8 mouse cellular contexts compared by ENCODE assay signal in genomic region chr13:75236424-75236823, GRCm38 (mm10).
DNase-seq lines count a peak whose midpoint lies in the region; ATAC-seq lines count a peak whose summit lies in the region.

No protein-coding gene starts in this region.

- no peak overlapping the region for H3K9ac ChIP-seq in limb, embryonic 12.5 days (replicated peaks)

- no peak overlapping the region for H3K4me2 ChIP-seq in limb, embryonic 12.5 days

- WGBS in limb, embryonic 12.5 days: 58% methylated on average over 2 of the region's 2 CpGs
- WGBS in limb, embryonic 10.5 days: 84% methylated on average over 2 of the region's 2 CpGs

- ATAC-seq in limb, embryonic 12.5 days (ENCODE audit: insufficient number of reproducible peaks, insufficient read depth, low FRiP score, low TSS enrichment, low read depth): peak; percentile 63; the same call in 1 of the 2 replicates
- ATAC-seq in common myeloid progenitor, adult 5-6 weeks (replicated peaks; ENCODE audit: low read depth, poor library complexity, severe bottlenecking): peak; percentile 98
- no peak for ATAC-seq in monocyte, adult 5-6 weeks (replicated peaks; ENCODE audit: insufficient number of reproducible peaks, low FRiP score, low TSS enrichment, poor library complexity, severe bottlenecking)

- no peaks in the 10 kb centered on the region for H3K9me3 ChIP-seq in limb, embryonic 12.5 days
- no peaks in the 10 kb centered on the region for H3K9me3 ChIP-seq in limb, embryonic 10.5 days (replicated peaks)

- no peaks in the 10 kb centered on the region for H3K4me1 ChIP-seq in limb, embryonic 12.5 days (replicated peaks)
- no peaks in the 10 kb centered on the region for H3K4me1 ChIP-seq in limb, embryonic 10.5 days

- no peak overlapping the region for H3K4me3 ChIP-seq in limb, embryonic 12.5 days (replicated peaks)
- H3K4me3 ChIP-seq in limb, embryonic 10.5 days: no peak overlapping the region

- H3K36me3 ChIP-seq in limb, embryonic 12.5 days: no peaks in the 10 kb centered on the region
- no peaks in the 10 kb centered on the region for H3K36me3 ChIP-seq in limb, embryonic 10.5 days

- no peak overlapping the region for H3K27ac ChIP-seq in limb, embryonic 12.5 days
- no peak overlapping the region for H3K27ac ChIP-seq in limb, embryonic 10.5 days

- DNase-seq in adrenal gland, postnatal 10 days: peak; percentile 19
- DNase-seq in adrenal gland, adult 8-10 months: no peak
- DNase-seq in limb, embryonic 10.5 days (ENCODE audit: low spot score): no peak
- peak; percentile 4 to 10 for DNase-seq in layer of hippocampus, adult 8-10 months (ENCODE audit: low spot score in 2 of 2)
- DNase-seq in thymus, postnatal 36 days: no peak

- no peaks in the 10 kb centered on the region for H3K27me3 ChIP-seq in limb, embryonic 12.5 days
- H3K27me3 ChIP-seq in limb, embryonic 10.5 days (ENCODE audit: low read depth, poor library complexity, severe bottlenecking): no peaks in the 10 kb centered on the region

Comparison
In these comparisons a context has a peak if more than half of its experiments do, and no peak if none do; other contexts are left out.
1. DNase-seq: peak in adrenal gland, postnatal 10 days (single experiment) and layer of hippocampus, adult 8-10 months (2 of 2); none in adrenal gland, adult 8-10 months (single experiment), limb, embryonic 10.5 days (single experiment) and thymus, postnatal 36 days (0 of 2).